Mouse (Mus musculus) retina, embryonic 14.5 days (tissue): ENCODE measurements around the gene Zfp239.

Experiments
- DNase-seq: peaks from one replicate; pipeline ENCODE4 v3.0.0-alpha.2; 2015; ENCODE audit warnings: low spot score

The Zfp239 gene

GRCm38 (mm10) chr6:117879408-117880115 is 17.7 kb downstream of the Zfp239 start:
- DNase-seq: peak; percentile 99

GRCm38 (mm10) chr6:117880394-117880838 is 18.5 kb downstream of the Zfp239 start:
- no peak for DNase-seq

GRCm38 (mm10) chr6:117881229-117881628 is 19.3 kb downstream of the Zfp239 start:
- DNase-seq: no peak

- no peak for DNase-seq
These were observed 20.1 kb downstream of the Zfp239 start for GRCm38 (mm10) chr6:117881997-117882396.

GRCm38 (mm10) chr6:117885943-117886342 is 24.0 kb downstream of the Zfp239 start:
- DNase-seq: no peak

- DNase-seq: no peak
These were observed 26.1 kb downstream of the Zfp239 start for GRCm38 (mm10) chr6:117888032-117888431.

- DNase-seq: peak; percentile 51
These were observed 26.8 kb downstream of the Zfp239 start for GRCm38 (mm10) chr6:117888642-117889096.

- no peak for DNase-seq
These were observed 28.4 kb downstream of the Zfp239 start for GRCm38 (mm10) chr6:117890257-117890656.

- DNase-seq: no peak
These were observed 29.7 kb downstream of the Zfp239 start for GRCm38 (mm10) chr6:117891369-117892160.

- DNase-seq: no peak
These were observed 30.5 kb downstream of the Zfp239 start for GRCm38 (mm10) chr6:117892386-117892785.

GRCm38 (mm10) chr6:117893435-117893834 is 31.5 kb downstream of the Zfp239 start:
- no peak for DNase-seq

- DNase-seq: no peak
These were observed 35.9 kb downstream of the Zfp239 start for GRCm38 (mm10) chr6:117897800-117898199.

- no peak for DNase-seq
These were observed 38.5 kb downstream of the Zfp239 start, which contains the start of gene Hnrnpf for GRCm38 (mm10) chr6:117900126-117901080. Gene Hnrnpf (plus strand): TSS chr6:117900324.

GRCm38 (mm10) chr6:117901510-117902402 is 39.9 kb downstream of the Zfp239 start:
- no peak for DNase-seq

GRCm38 (mm10) chr6:117902556-117902955 is 40.7 kb downstream of the Zfp239 start:
- no peak for DNase-seq

- DNase-seq: no peak
These were observed 41.9 kb downstream of the Zfp239 start for GRCm38 (mm10) chr6:117903836-117904235.

- no peak for DNase-seq
These were observed 43.5 kb downstream of the Zfp239 start for GRCm38 (mm10) chr6:117905260-117905930.

GRCm38 (mm10) chr6:117906015-117906531 is 44.2 kb downstream of the Zfp239 start:
- DNase-seq: no peak

- peak; percentile 99 for DNase-seq
These were observed 44.8 kb downstream of the Zfp239 start for GRCm38 (mm10) chr6:117906590-117907271.
